Comparison of ENCODE assay signal across 22 mouse cellular contexts in the genomic region with DNA sequence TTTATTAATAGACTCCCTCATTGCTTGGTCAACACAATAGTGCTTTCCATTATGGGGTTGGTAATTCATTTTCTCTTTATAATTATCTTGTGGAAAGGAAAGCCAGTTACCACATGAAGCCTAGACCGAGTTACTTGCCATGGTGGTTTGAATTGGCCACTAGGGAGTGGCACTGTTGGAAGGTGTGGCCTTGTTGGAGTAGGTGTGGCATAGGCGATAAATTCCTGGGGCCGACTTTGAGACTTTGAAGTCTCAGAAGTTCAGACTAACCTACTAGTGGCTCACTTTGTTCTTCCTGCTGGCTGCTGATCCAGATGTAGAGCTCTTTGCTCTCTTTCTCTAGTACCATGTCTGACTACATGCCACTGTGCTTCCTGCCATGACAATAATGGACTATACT.
DNase-seq lines count a peak whose midpoint lies in the region; ATAC-seq and TF ChIP-seq lines count a peak whose summit lies in the region.
"Had no signal": no experiment of that assay in that cellular context is flagged by ENCODE, and none has a peak within 500 bp of the region (broad histone marks: within the 10 kb centered on the region; RNA-seq: fewer than 3 reads in every experiment).

No protein-coding gene starts in this region.

- no peak for TF ChIP-seq CTCF in MEL (IDR thresholded peaks at IDR 0.05 in 2 of 3, conservative IDR thresholded peaks at IDR 0.05 in 1 of 3; ENCODE audit: control insufficient read depth in 1 of 3, insufficient read depth in 1 of 3, low read depth in 2 of 3, low read length in 3 of 3, poor library complexity in 1 of 3, severe bottlenecking in 1 of 3)
- TF ChIP-seq CTCF in thymus, adult 2 months (IDR thresholded peaks at IDR 0.05; ENCODE audit: borderline replicate concordance, control insufficient read depth, extremely low read depth, insufficient read depth, low read length, poor library complexity), result no peak

- H3K9ac ChIP-seq in MEL (ENCODE audit: control insufficient read depth, low read depth, low read length, poor library complexity, severe bottlenecking), result no peak overlapping the region
- H3K9ac ChIP-seq in liver, embryonic 15.5 days, result no peak overlapping the region
- H3K9ac ChIP-seq: embryonic facial prominence, embryonic 12.5 days; hindbrain, embryonic 12.5 days had no signal

- no peak overlapping the region for H3K4me3 ChIP-seq in MEL (ENCODE audit: control insufficient read depth in 1 of 2, insufficient read depth in 1 of 2, low read depth in 2 of 2, low read length in 2 of 2)
- no peak overlapping the region for H3K4me3 ChIP-seq in liver, embryonic 15.5 days (replicated peaks)
- H3K4me3 ChIP-seq in thymus, adult 2 months (ENCODE audit: control insufficient read depth, insufficient read depth, low read length), result no peak overlapping the region
- H3K4me3 ChIP-seq: embryonic facial prominence, embryonic 12.5 days; heart, embryonic 10.5 days; hindbrain, embryonic 12.5 days had no signal

- TF ChIP-seq POLR2A in MEL (IDR thresholded peaks at IDR 0.05; ENCODE audit: control insufficient read depth in 1 of 2, insufficient read depth in 1 of 2, low read depth in 1 of 2, low read length in 2 of 2, poor library complexity in 1 of 2), result no peak
- no peak for TF ChIP-seq POLR2A in thymus, adult 2 months (IDR thresholded peaks at IDR 0.05; ENCODE audit: control insufficient read depth, extremely low read depth, insufficient read depth, low read length, poor library complexity)

- peak; percentile 87 for ATAC-seq in erythroblast, adult 5-6 weeks (replicated peaks; ENCODE audit: low FRiP score, poor library complexity, severe bottlenecking)
- ATAC-seq in liver, embryonic 15.5 days (ENCODE audit: insufficient read depth), result peak; percentile 44; the same call in 1 of the 2 replicates
- ATAC-seq: forebrain, embryonic 14.5 days; hindbrain, embryonic 16.5 days; inflammation-experienced regulatory T-cells, adult 6 months had no signal

- no peak for TF ChIP-seq EP300 in MEL (IDR thresholded peaks at IDR 0.05; ENCODE audit: low read depth in 1 of 2, low read length in 2 of 2)

- H3K27ac ChIP-seq in MEL (ENCODE audit: control insufficient read depth, low read depth, low read length), result peak overlapping the region; percentile 4; the same call in 1 of the 2 replicates
- no peak overlapping the region for H3K27ac ChIP-seq in liver, embryonic 15.5 days (replicated peaks)
- no peak overlapping the region for H3K27ac ChIP-seq in thymus, adult 2 months (ENCODE audit: control insufficient read depth, insufficient read depth, low read length)
- H3K27ac ChIP-seq: embryonic facial prominence, embryonic 12.5 days; heart, embryonic 10.5 days; hindbrain, embryonic 12.5 days had no signal

- no peak for TF ChIP-seq RAD21 in MEL (IDR thresholded peaks at IDR 0.05; ENCODE audit: low read depth, low read length)

- H3K9me3 ChIP-seq in MEL (replicated peaks; ENCODE audit: insufficient read depth, low read length), result no peaks in the 10 kb centered on the region
- no peaks in the 10 kb centered on the region for H3K9me3 ChIP-seq in liver, embryonic 15.5 days (replicated peaks)
- H3K9me3 ChIP-seq: embryonic facial prominence, embryonic 12.5 days; G1E; heart, embryonic 10.5 days; hindbrain, embryonic 12.5 days had no signal

- DNase-seq in ES-CJ7 (ENCODE audit: low read depth, low spot score), result peak; percentile 57
- peak; percentile 24 for DNase-seq in MEL (ENCODE audit: low read depth, low spot score)
- no peak for DNase-seq in cerebellum, postnatal 14 days
- no peak for DNase-seq in thymus, adult 2 months
- DNase-seq in layer of hippocampus, adult 18-20 months (ENCODE audit: low spot score in 2 of 2), result no peak
- DNase-seq: adrenal gland, adult 2 months; adrenal gland, postnatal 36 days; cerebellum, adult 11 months; cerebellum, adult 8-10 months; cerebellum, postnatal 25 days; heart, adult 18-20 months; heart, postnatal 10 days; heart, postnatal 4 days had no signal

- WGBS in liver, embryonic 15.5 days (ENCODE audit: insufficient replicate concordance), result 60% methylated on average over 3 of the region's 3 CpGs
- WGBS in thymus, adult 2 months, result 89% methylated on average over 3 of the region's 3 CpGs

- H3K4me2 ChIP-seq in liver, embryonic 15.5 days, result no peak overlapping the region
- H3K4me2 ChIP-seq: embryonic facial prominence, embryonic 12.5 days; hindbrain, embryonic 12.5 days had no signal

- no peaks in the 10 kb centered on the region for H3K79me2 ChIP-seq in MEL (ENCODE audit: control insufficient read depth, insufficient read depth, low read length, poor library complexity)

- H3K36me3 ChIP-seq in MEL (ENCODE audit: control insufficient read depth in 1 of 2, insufficient read depth in 2 of 2, low read length in 2 of 2), result peaks cover 4 to 33% of the 10 kb centered on the region in 2 experiments; a peak in 3 of 4 replicates
- H3K36me3 ChIP-seq in liver, embryonic 15.5 days (replicated peaks), result no peaks in the 10 kb centered on the region; the same call in 1 of the 2 replicates
- no peaks in the 10 kb centered on the region for H3K36me3 ChIP-seq in thymus, adult 2 months (ENCODE audit: control insufficient read depth, insufficient read depth, low read length)
- H3K36me3 ChIP-seq: hindbrain, embryonic 12.5 days had no signal

- H3K27me3 ChIP-seq in MEL (ENCODE audit: control insufficient read depth in 1 of 2, insufficient read depth in 2 of 2, low read length in 2 of 2), result no peaks in the 10 kb centered on the region
- no peaks in the 10 kb centered on the region for H3K27me3 ChIP-seq in liver, embryonic 15.5 days
- H3K27me3 ChIP-seq in thymus, adult 2 months (ENCODE audit: control insufficient read depth, insufficient read depth, low read length), result no peaks in the 10 kb centered on the region
- H3K27me3 ChIP-seq: embryonic facial prominence, embryonic 12.5 days; hindbrain, embryonic 12.5 days had no signal

- peaks cover 23 to 24% of the 10 kb centered on the region in 2 experiments for H3K4me1 ChIP-seq in MEL (ENCODE audit: control insufficient read depth in 1 of 2, insufficient read depth in 2 of 2, low read length in 2 of 2)
- H3K4me1 ChIP-seq in liver, embryonic 15.5 days (replicated peaks), result peaks cover 10% of the 10 kb centered on the region; the same call in 1 of the 2 replicates
- H3K4me1 ChIP-seq in thymus, adult 2 months (replicated peaks; ENCODE audit: control insufficient read depth, insufficient read depth, low read length), result no peaks in the 10 kb centered on the region; the same call in 1 of the 2 replicates
- H3K4me1 ChIP-seq: embryonic facial prominence, embryonic 12.5 days; heart, embryonic 10.5 days; hindbrain, embryonic 12.5 days had no signal

TF ChIP-seq in MEL, 35 proteins besides CTCF, POLR2A, EP300 and RAD21:
- TF ChIP-seq ZC3H11A (IDR thresholded peaks at IDR 0.05; ENCODE audit: low read depth, low read length), result no peak
- no peak for TF ChIP-seq TBP (IDR thresholded peaks at IDR 0.05; ENCODE audit: low read depth, low read length)
- no peak for TF ChIP-seq HCFC1 (IDR thresholded peaks at IDR 0.05; ENCODE audit: low read depth, low read length)
- TF ChIP-seq RCOR1 (IDR thresholded peaks at IDR 0.05; ENCODE audit: low read depth, low read length), result no peak
- TF ChIP-seq SMC3 (IDR thresholded peaks at IDR 0.05; ENCODE audit: low read depth, low read length), result no peak
- no peak for TF ChIP-seq ELF1 (IDR thresholded peaks at IDR 0.05; ENCODE audit: low read depth, low read length)
- no peak for TF ChIP-seq UBTF (IDR thresholded peaks at IDR 0.05; ENCODE audit: borderline replicate concordance, insufficient read depth, low read depth, low read length)
- no peak for TF ChIP-seq POLR2AphosphoS5 (IDR thresholded peaks at IDR 0.05; ENCODE audit: borderline replicate concordance, low read depth, low read length)
- TF ChIP-seq KAT2A (conservative IDR thresholded peaks at IDR 0.05; ENCODE audit: low read depth, low read length), result no peak
- no peak for TF ChIP-seq BHLHE40 (IDR thresholded peaks at IDR 0.05; ENCODE audit: borderline replicate concordance, low read depth, low read length)
- no peak for TF ChIP-seq TCF12 (IDR thresholded peaks at IDR 0.05; ENCODE audit: low read depth, low read length)
- no peak for TF ChIP-seq MXI1 (IDR thresholded peaks at IDR 0.05; ENCODE audit: low read depth, low read length)

Comparison
In these comparisons a context has a peak if more than half of its experiments do, and no peak if none do; other contexts are left out.
1. DNase-seq: peak in ES-CJ7 (single experiment) and MEL (single experiment); none in cerebellum, postnatal 14 days (0 of 2), thymus, adult 2 months (single experiment) and layer of hippocampus, adult 18-20 months (0 of 2).